Mouse (Mus musculus): ENCODE data around the gene Sirt2. TPM values are rescaled to one million over a fixed set of nuclear protein-coding genes. Genes with fewer than 3 reads are reported as not detected.

Gene Sirt2
- polyA plus RNA-seq, 1 experiment from 2014 or later, result 80.6 TPM

DNA sequence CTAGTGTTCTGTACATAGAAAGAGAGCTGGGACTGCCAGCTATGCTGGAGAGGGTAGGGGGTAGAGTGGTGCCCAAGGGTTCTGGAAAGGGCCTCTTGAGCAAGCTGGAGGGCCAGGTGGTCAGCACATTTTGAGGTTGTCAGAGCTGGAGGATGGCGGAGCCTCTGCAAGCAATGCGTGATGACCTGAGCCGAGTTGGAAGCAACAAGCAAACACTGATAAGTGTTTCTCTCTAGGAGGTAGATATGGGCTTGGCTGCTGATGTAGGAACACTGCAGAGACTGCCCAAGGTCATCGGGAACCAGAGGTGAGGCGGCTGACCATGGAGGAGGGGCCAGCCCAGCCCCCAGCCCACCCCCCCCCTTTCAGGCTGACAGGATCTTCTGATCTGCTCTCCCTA lies 64.4 kb downstream of the Sirt2 start:
- WGBS, result 91% methylated on average over 5 of the region's 5 CpGs
- ATAC-seq (ENCODE audit: low FRiP score, low read depth), result no peak
- H3K4me3 ChIP-seq, result no peak overlapping the region

DNA sequence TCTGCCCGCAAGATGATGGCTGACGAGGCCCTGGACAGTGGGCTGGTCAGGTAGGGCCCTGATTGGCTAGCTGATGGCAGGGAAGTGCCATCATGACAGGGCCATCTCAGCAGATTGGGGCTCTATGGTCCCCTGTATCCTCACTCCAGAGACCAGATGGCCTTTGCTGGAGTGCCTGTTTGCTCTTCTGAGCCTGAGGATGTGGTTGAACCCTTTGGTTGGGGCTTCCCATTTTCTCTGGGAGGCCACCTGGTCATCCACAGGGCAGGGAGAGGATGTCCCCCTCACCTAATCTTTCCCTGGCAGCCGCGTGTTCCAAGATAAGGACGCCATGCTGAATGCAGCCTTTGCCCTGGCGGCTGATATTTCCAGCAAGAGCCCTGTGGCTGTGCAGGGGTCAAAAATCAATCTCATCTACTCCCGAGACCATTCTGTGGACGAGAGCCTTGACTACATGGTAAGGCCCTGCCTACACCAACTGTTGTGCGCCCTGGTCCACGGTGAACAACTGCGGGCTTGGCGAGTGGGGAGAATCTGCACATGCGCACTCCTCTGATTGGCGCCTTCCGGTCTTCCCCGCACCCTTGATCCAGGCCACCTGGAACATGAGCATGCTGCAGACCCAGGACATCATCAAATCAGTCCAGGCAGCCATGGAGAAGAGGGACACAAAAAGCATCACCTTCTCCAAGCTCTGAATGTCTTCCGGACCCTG lies 65.0 kb downstream of the Sirt2 start:
- H3K4me3 ChIP-seq, result no peak overlapping the region

More for the DNA sequence above, 64.4 kb downstream of the Sirt2 start:
- no peaks in the 10 kb centered on the region for H3K9me3 ChIP-seq
- H3K9ac ChIP-seq (replicated peaks), result no peak overlapping the region
- H3K4me2 ChIP-seq (replicated peaks), result no peak overlapping the region
- peaks cover 4% of the 10 kb centered on the region; the same call in 1 of the 2 replicates for H3K4me1 ChIP-seq
- peaks cover 20% of the 10 kb centered on the region for H3K36me3 ChIP-seq
- H3K27ac ChIP-seq (replicated peaks), result no peak overlapping the region
- H3K27me3 ChIP-seq, result no peaks in the 10 kb centered on the region

GRCm38 (mm10) chr7:28832137-28832536 lies 65.6 kb downstream of the Sirt2 start:
- no peaks in the 10 kb centered on the region for H3K27me3 ChIP-seq
- 80% methylated on average over 6 of the region's 6 CpGs for WGBS
- H3K9me3 ChIP-seq, result no peaks in the 10 kb centered on the region
- H3K4me3 ChIP-seq, result no peak overlapping the region
- ATAC-seq (ENCODE audit: low FRiP score, low read depth), result no peak
- no peak overlapping the region for H3K4me2 ChIP-seq (replicated peaks)
- H3K9ac ChIP-seq (replicated peaks), result no peak overlapping the region
- H3K4me1 ChIP-seq, result no peaks in the 10 kb centered on the region
- peaks cover 20% of the 10 kb centered on the region for H3K36me3 ChIP-seq
- no peak overlapping the region for H3K27ac ChIP-seq (replicated peaks)

More for the DNA sequence above, 65.0 kb downstream of the Sirt2 start:
- Histone ChIP-seq H3K27ac (replicated peaks) (no peak overlapping the region), H3K27me3 (no peaks in the 10 kb centered on the region), H3K4me2 (replicated peaks) (no peak overlapping the region), H3K36me3 (peaks cover 20% of the 10 kb centered on the region), H3K4me1 (no peaks in the 10 kb centered on the region), H3K9me3 (no peaks in the 10 kb centered on the region), H3K9ac (replicated peaks) (no peak overlapping the region)
- 92% methylated on average over 17 of the region's 17 CpGs for WGBS
- no peak for ATAC-seq (ENCODE audit: low FRiP score, low read depth)

DNA sequence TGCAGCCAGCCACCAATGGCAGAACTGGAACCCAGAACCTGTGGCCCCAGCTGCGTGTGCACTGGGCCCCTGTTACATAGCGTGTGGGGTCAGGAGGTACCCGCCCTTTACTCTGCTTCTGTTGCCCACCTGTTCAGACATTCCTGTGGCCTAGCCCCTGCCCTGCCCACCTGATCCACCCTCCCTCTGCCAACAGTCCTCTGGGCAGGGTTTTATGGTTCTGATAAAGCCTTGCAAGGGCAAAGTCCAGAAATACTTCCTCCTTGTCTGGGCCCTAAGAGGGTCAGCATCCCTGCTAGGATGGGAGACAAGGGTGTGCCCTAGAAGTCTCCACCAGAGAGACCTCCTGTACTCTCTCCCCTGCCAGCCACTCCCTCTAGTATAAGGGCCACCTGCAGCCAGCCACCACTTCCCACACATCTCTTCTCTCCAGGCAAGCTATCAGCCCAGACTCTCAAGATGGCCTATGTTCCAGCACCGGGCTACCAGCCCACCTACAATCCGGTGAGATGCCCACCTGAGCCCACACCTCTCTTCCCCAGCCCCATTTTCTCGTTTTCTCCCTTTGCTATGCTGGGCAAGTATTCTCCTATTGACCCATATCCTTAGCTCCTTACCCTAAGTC lies 67.3 kb downstream of the Sirt2 start, which contains the start of gene Lgals4:
TSS of gene Lgals4 (plus strand) at position 132 of the 625 bp plus-strand sequence.
- ATAC-seq (ENCODE audit: low FRiP score, low read depth), result no peak
- WGBS, result 91% methylated on average over 6 of the region's 6 CpGs
- Histone ChIP-seq H3K4me1 (no peaks in the 10 kb centered on the region), H3K36me3 (peaks cover 20% of the 10 kb centered on the region), H3K4me3 (no peak within 1 kb of the TSS), H3K27me3 (no peaks in the 10 kb centered on the region), H3K9me3 (no peaks in the 10 kb centered on the region), H3K4me2 (replicated peaks) (no peak within 1 kb of the TSS), H3K27ac (replicated peaks) (no peak within 1 kb of the TSS), H3K9ac (replicated peaks) (no peak within 1 kb of the TSS)

DNA sequence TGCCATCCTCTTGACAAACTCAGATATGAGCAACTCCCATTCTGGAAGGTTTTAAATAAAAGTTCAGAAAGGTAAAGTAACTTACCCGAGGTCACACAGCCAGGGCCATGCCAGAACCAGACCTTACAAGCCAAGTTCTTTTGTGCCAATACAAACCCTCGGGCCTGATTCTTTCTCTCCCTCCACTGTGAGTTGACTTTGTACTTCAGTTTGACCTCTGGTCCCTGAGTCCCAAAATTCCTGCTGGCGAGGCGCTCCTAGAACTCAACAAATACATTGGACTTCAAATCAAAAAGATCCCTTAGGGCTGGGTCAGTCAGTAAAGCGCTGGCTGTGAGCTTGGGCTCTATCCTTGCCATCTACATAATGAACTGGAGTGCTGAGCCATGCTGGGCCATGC lies 70.4 kb downstream of the Sirt2 start:
- H3K4me2 ChIP-seq (replicated peaks), result no peak overlapping the region
- WGBS, result 86% methylated on average over 5 of the region's 5 CpGs
- no peaks in the 10 kb centered on the region for H3K27me3 ChIP-seq
- H3K4me3 ChIP-seq, result no peak overlapping the region
- no peak for ATAC-seq (ENCODE audit: low FRiP score, low read depth)
- no peak overlapping the region for H3K27ac ChIP-seq (replicated peaks)
- H3K9ac ChIP-seq (replicated peaks), result no peak overlapping the region
- peaks cover 4% of the 10 kb centered on the region; the same call in 1 of the 2 replicates for H3K36me3 ChIP-seq
- no peaks in the 10 kb centered on the region for H3K9me3 ChIP-seq
- H3K4me1 ChIP-seq, result no peaks in the 10 kb centered on the region

Other genes starting within 250 kb of the Sirt2 start
- not detected in 2 replicates for gene Ifnl3, start 243.9 kb upstream of the Sirt2 start, polyA plus RNA-seq (2016; fragmentation: Nextera tagmentation; extraction: Ambion mirVana)
- gene Sycn, start 225.8 kb upstream of the Sirt2 start, polyA plus RNA-seq (2016; fragmentation: Nextera tagmentation; extraction: Ambion mirVana), result not detected in 2 replicates
- gene Nccrp1, start 219.5 kb upstream of the Sirt2 start, polyA plus RNA-seq (2016; fragmentation: Nextera tagmentation; extraction: Ambion mirVana), result not detected in 2 replicates
- gene Samd4b, start 168.6 kb upstream of the Sirt2 start, polyA plus RNA-seq (2016; fragmentation: Nextera tagmentation; extraction: Ambion mirVana), result 34.1 and 34.8 TPM in 2 replicates
- gene Pak4, start 168.6 kb upstream of the Sirt2 start, polyA plus RNA-seq (2016; fragmentation: Nextera tagmentation; extraction: Ambion mirVana), result 40.4 and 43.5 TPM in 2 replicates
- gene Acp7, start 135.4 kb upstream of the Sirt2 start, polyA plus RNA-seq (2016; fragmentation: Nextera tagmentation; extraction: Ambion mirVana), result not detected in 2 replicates
- 4.9 and 5.3 TPM in 2 replicates for gene Fbxo27, start 73.9 kb upstream of the Sirt2 start, polyA plus RNA-seq (2016; fragmentation: Nextera tagmentation; extraction: Ambion mirVana)
- gene Fbxo17, start 49.9 kb upstream of the Sirt2 start, polyA plus RNA-seq (2016; fragmentation: Nextera tagmentation; extraction: Ambion mirVana), result 6.7 and 7.2 TPM in 2 replicates
- 117 and 120 TPM in 2 replicates for gene Mrps12, start 24.9 kb upstream of the Sirt2 start, polyA plus RNA-seq (2016; fragmentation: Nextera tagmentation; extraction: Ambion mirVana)
- 30.7 and 30.9 TPM in 2 replicates for gene Sars2, start 24.7 kb upstream of the Sirt2 start, polyA plus RNA-seq (2016; fragmentation: Nextera tagmentation; extraction: Ambion mirVana)
- gene Ccer2, start 10.6 kb upstream of the Sirt2 start, polyA plus RNA-seq (2016; fragmentation: Nextera tagmentation; extraction: Ambion mirVana), result not detected in 2 replicates
- gene Nfkbib, start 777 bp downstream of the Sirt2 start, polyA plus RNA-seq (2016; fragmentation: Nextera tagmentation; extraction: Ambion mirVana), result 38.6 and 44.5 TPM in 2 replicates
- 1.7 and 2.8 TPM in 2 replicates for gene Rinl, start 22.2 kb downstream of the Sirt2 start, polyA plus RNA-seq (2016; fragmentation: Nextera tagmentation; extraction: Ambion mirVana)
- 323 and 357 TPM in 2 replicates for gene Hnrnpl, start 41.8 kb downstream of the Sirt2 start, polyA plus RNA-seq (2016; fragmentation: Nextera tagmentation; extraction: Ambion mirVana)
- gene Ech1, start 58.5 kb downstream of the Sirt2 start, polyA plus RNA-seq (2016; fragmentation: Nextera tagmentation; extraction: Ambion mirVana), result 71.4 and 77.2 TPM in 2 replicates
- gene Lgals4, start 67.1 kb downstream of the Sirt2 start, polyA plus RNA-seq (2016; fragmentation: Nextera tagmentation; extraction: Ambion mirVana), result 3.2 and 3.5 TPM in 2 replicates
- 2.6 and 3.1 TPM in 2 replicates for gene Lgals7, start 97.1 kb downstream of the Sirt2 start, polyA plus RNA-seq (2016; fragmentation: Nextera tagmentation; extraction: Ambion mirVana)
- 0.20 and 0.39 TPM in 2 replicates for gene Capn12, start 114.7 kb downstream of the Sirt2 start, polyA plus RNA-seq (2016; fragmentation: Nextera tagmentation; extraction: Ambion mirVana)
- gene Actn4, start 195.6 kb downstream of the Sirt2 start, polyA plus RNA-seq (2016; fragmentation: Nextera tagmentation; extraction: Ambion mirVana), result 162 and 175 TPM in 2 replicates
- 324 and 335 TPM in 2 replicates for gene Eif3k, start 215.1 kb downstream of the Sirt2 start, polyA plus RNA-seq (2016; fragmentation: Nextera tagmentation; extraction: Ambion mirVana)
- gene Map4k1, start 215.3 kb downstream of the Sirt2 start, polyA plus RNA-seq (2016; fragmentation: Nextera tagmentation; extraction: Ambion mirVana), result 5.4 and 6.2 TPM in 2 replicates